Mouse (Mus musculus) C2C12 (cell line): Measurements from ENCODE around the gene Efnb1.

Experiments
- CTCF ChIP-seq: IDR thresholded peaks from one replicate; pipeline ENCODE4 v1.5.1; 2011; ENCODE audit not compliant: control insufficient read depth, insufficient read depth, insufficient read length
- MAX ChIP-seq: IDR thresholded peaks from one replicate; pipeline ENCODE4 v1.6.1; 2011; ENCODE audit warnings: mild to moderate bottlenecking, control low read depth
- USF1 ChIP-seq: IDR thresholded peaks from one replicate; pipeline ENCODE4 v1.6.1; 2011; ENCODE audit warnings: low read depth, mild to moderate bottlenecking, control low read depth, moderate library complexity

DNA sequence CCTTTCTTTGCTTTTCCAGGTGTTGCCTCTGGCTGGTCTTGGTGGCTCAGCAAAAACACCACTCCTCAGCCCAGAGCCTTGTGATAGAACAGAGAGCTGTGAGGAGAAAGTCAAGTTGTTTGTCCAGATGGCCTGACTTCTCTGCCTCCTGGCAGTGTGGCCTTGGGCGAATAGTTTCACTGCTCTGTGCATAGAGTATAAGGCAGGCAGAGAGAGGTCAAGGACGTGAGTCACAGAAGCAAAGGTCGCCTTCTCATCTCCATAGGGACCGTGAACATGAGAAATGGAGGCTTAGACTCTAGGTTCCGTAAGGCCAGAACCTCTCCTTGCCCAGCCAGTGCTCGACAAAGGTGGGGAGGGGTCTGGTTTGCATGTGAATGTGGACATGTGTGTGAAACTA is 3.4 kb upstream of the Efnb1 start:
- TF ChIP-seq CTCF (no peak), USF1 (no peak), MAX (no peak)
